Mouse (Mus musculus): ENCODE results near the gene Camta1. TPM values are rescaled to one million over a fixed set of nuclear protein-coding genes. Genes with fewer than 3 reads are reported as not detected.

Camta1 gene
- polyA plus RNA-seq, 1 experiment from 2014 or later, result 115 TPM

DNA sequence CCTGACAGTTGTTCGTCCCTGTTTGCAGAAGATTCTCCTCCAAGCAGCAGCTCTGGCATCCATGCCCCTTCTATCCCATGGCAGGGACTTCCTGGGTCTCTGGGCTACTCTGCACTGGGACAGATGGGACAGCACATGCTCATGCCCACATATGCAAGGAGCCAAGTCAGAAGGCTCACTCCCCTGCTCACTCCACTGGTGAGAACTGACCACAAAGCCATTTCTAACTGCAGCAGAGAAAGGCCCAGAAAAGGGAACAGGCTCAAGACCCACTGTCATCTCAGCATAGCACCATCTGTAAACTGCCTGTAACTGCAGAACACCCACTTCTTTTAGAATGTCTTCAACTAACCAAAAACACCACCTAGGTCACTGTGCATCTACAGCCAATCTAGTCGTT is 23.2 kb downstream of the Camta1 start:
- Histone ChIP-seq H3K36me3 (ENCODE audit: insufficient read depth, low read length) (no peaks in the 10 kb centered on the region), H3K4me3 (replicated peaks; ENCODE audit: low read depth, low read length) (no peak overlapping the region), H3K4me2 (ENCODE audit: low read length) (no peak overlapping the region), H3K27ac (no peak overlapping the region), H3K4me1 (replicated peaks; ENCODE audit: insufficient read depth, low read length) (0 out of 2 replicates have a peak, but pooled peaks cover 5% of the 10 kb centered on the region), H3K9ac (ENCODE audit: low read depth, low read length) (no peak overlapping the region), H3K9me3 (replicated peaks; ENCODE audit: low read length) (no peaks in the 10 kb centered on the region), H3K27me3 (ENCODE audit: insufficient read depth, low read length) (no peaks in the 10 kb centered on the region)
- WGBS, result 79% methylated on average over 2 of the region's 2 CpGs
- no peak for DNase-seq (ENCODE audit: low spot score)
- ATAC-seq (replicated peaks; ENCODE audit: low FRiP score, low read depth), result no peak
- no peak for TF ChIP-seq CTCF (IDR thresholded peaks at IDR 0.05; ENCODE audit: low read depth)

DNA sequence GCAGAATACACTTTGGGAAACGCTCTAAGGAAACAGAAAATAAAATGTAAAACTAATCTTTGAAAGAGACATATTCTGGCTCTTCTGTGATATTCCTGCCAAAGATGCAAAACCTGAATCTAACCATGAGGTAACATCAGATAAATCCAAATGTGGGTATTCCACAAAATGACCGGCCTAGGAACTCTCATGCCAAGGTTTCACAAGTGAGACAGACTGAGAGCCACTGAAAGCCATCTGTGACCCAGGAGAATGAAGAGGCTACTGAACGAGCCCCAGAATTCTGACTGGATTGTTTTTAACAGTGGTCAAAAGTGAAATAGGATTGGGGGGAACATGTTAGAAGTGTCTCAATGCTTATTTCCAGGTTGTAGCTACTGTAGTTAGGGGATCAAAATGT is 25.8 kb downstream of the Camta1 start:
- WGBS, result 88% methylated on average over 3 of the region's 3 CpGs
- no peak for DNase-seq (ENCODE audit: low spot score)
- 0 out of 2 replicates have a peak, but pooled peaks cover 5% of the 10 kb centered on the region for H3K4me1 ChIP-seq (replicated peaks; ENCODE audit: insufficient read depth, low read length)
- H3K4me2 ChIP-seq (ENCODE audit: low read length), result no peak overlapping the region
- H3K4me3 ChIP-seq (replicated peaks; ENCODE audit: low read depth, low read length), result no peak overlapping the region
- no peak overlapping the region for H3K9ac ChIP-seq (ENCODE audit: low read depth, low read length)
- TF ChIP-seq CTCF (IDR thresholded peaks at IDR 0.05; ENCODE audit: low read depth), result no peak
- no peak for ATAC-seq (replicated peaks; ENCODE audit: low FRiP score, low read depth)
- no peaks in the 10 kb centered on the region for H3K9me3 ChIP-seq (replicated peaks; ENCODE audit: low read length)
- H3K27me3 ChIP-seq (ENCODE audit: insufficient read depth, low read length), result no peaks in the 10 kb centered on the region
- H3K36me3 ChIP-seq (ENCODE audit: insufficient read depth, low read length), result no peaks in the 10 kb centered on the region
- H3K27ac ChIP-seq, result no peak overlapping the region

DNA sequence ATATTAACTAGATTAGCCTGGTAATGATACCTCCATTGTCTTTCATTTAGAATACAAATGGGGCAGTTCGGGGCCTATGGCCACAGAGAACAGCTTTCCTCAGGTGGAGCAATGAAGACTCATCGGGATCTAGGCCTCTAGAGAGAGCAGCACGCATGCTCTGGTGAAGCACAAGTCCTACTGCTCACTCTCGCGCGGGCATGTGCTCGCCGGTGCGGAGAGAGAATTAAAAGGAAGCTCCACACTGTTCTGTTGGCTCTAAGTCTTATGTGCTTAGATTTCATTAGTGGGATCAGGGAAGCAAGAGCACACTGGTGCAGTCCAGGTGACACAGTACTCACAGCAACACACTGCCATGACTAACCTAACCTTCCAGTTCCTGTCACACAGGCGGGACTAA is 27.1 kb downstream of the Camta1 start:
- no peak for TF ChIP-seq CTCF (IDR thresholded peaks at IDR 0.05; ENCODE audit: low read depth)
- DNase-seq (ENCODE audit: low spot score), result no peak
- no peak for ATAC-seq (replicated peaks; ENCODE audit: low FRiP score, low read depth)
- H3K36me3 ChIP-seq (ENCODE audit: insufficient read depth, low read length), result no peaks in the 10 kb centered on the region
- no peaks in the 10 kb centered on the region for H3K27me3 ChIP-seq (ENCODE audit: insufficient read depth, low read length)
- WGBS, result 73% methylated on average over 10 of the region's 10 CpGs
- no peaks in the 10 kb centered on the region for H3K9me3 ChIP-seq (replicated peaks; ENCODE audit: low read length)
- H3K9ac ChIP-seq (ENCODE audit: low read depth, low read length), result no peak overlapping the region
- H3K4me2 ChIP-seq (ENCODE audit: low read length), result no peak overlapping the region
- H3K27ac ChIP-seq, result no peak overlapping the region
- 0 out of 2 replicates have a peak, but pooled peaks cover 5% of the 10 kb centered on the region for H3K4me1 ChIP-seq (replicated peaks; ENCODE audit: insufficient read depth, low read length)
- no peak overlapping the region for H3K4me3 ChIP-seq (replicated peaks; ENCODE audit: low read depth, low read length)

DNA sequence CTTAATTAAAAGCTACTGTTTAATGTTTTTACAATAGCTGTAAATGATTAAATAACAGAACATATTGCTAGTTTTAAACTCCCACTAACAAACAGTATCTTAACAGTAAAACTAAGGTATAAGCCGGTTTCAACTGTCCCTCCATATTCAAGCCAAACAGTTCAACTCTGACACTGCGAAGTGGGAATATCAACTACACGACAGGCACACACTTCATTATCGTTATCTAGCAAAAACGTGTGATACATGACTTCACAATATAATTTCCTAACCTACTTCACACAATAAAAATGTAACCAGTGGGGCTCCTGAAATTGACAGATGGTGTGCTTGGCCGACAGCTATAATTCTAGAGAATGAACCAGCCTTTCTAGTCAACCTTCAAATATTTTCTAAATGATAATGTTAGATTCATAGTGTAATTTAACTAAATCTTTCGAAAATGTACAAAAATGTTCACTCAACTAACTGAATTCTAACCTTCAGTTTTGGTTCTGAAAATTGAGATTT is 27.7 kb downstream of the Camta1 start:
- TF ChIP-seq CTCF (IDR thresholded peaks at IDR 0.05; ENCODE audit: low read depth), result no peak
- DNase-seq (ENCODE audit: low spot score) (no peak), ATAC-seq (replicated peaks; ENCODE audit: low FRiP score, low read depth) (no peak)
- Histone ChIP-seq H3K27me3 (ENCODE audit: insufficient read depth, low read length) (no peaks in the 10 kb centered on the region), H3K27ac (no peak overlapping the region), H3K4me3 (replicated peaks; ENCODE audit: low read depth, low read length) (no peak overlapping the region), H3K4me1 (replicated peaks; ENCODE audit: insufficient read depth, low read length) (0 out of 2 replicates have a peak, but pooled peaks cover 5% of the 10 kb centered on the region), H3K9me3 (replicated peaks; ENCODE audit: low read length) (no peaks in the 10 kb centered on the region), H3K4me2 (ENCODE audit: low read length) (no peak overlapping the region), H3K9ac (ENCODE audit: low read depth, low read length) (no peak overlapping the region), H3K36me3 (ENCODE audit: insufficient read depth, low read length) (no peaks in the 10 kb centered on the region)
- WGBS, result 87% methylated on average over 7 of the region's 7 CpGs

DNA sequence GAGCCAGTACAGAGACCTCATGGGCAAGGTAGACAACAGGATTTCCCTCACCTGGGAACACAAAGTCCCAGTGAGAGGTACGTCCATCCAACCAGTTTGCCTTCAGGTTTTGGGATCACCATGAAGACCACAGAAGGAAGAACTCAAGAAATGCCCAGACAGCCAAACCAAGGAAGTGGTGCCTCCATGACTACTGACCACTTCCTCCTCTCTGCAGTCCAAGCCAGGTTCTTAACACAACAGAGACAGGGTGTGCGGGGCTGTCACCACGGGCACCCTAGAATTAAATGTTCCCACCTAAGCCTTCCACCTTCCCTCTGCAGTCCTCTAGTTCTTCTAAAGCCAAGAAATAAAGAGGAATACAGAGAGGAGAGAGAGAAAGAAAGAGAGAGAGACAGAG is 33.8 kb downstream of the Camta1 start:
- Histone ChIP-seq H3K9me3 (replicated peaks; ENCODE audit: low read length) (no peaks in the 10 kb centered on the region), H3K4me3 (replicated peaks; ENCODE audit: low read depth, low read length) (no peak overlapping the region), H3K36me3 (ENCODE audit: insufficient read depth, low read length) (0 out of 2 replicates have a peak, but pooled peaks cover 4% of the 10 kb centered on the region), H3K27me3 (ENCODE audit: insufficient read depth, low read length) (no peaks in the 10 kb centered on the region), H3K9ac (ENCODE audit: low read depth, low read length) (no peak overlapping the region), H3K4me1 (replicated peaks; ENCODE audit: insufficient read depth, low read length) (no peaks in the 10 kb centered on the region), H3K27ac (no peak overlapping the region), H3K4me2 (ENCODE audit: low read length) (no peak overlapping the region)
- no peak for TF ChIP-seq CTCF (IDR thresholded peaks at IDR 0.05; ENCODE audit: low read depth)
- ATAC-seq (replicated peaks; ENCODE audit: low FRiP score, low read depth) (no peak), DNase-seq (ENCODE audit: low spot score) (no peak)
- 92% methylated on average over 3 of the region's 3 CpGs for WGBS

DNA sequence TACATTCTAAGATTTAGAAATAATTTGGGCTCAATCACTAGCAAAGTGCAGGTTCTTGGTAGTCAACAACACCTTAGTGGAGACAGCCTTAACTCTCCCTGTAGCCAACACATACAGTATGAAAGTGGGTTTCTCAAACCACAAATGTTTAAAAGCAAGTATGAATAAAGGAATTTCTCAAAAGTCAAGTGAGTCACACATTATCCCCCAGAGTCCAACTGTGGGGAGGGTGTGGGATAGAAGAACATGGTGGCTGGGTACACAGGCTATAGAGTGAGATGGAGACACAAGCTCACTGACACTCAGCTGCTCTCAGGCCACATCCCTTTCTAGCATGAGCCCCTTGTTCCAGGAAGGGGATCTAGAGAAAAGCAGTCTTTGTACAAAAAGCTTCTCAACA is 34.3 kb downstream of the Camta1 start:
- no peak overlapping the region for H3K9ac ChIP-seq (ENCODE audit: low read depth, low read length)
- ATAC-seq (replicated peaks; ENCODE audit: low FRiP score, low read depth) (no peak), DNase-seq (ENCODE audit: low spot score) (no peak)
- H3K27me3 ChIP-seq (ENCODE audit: insufficient read depth, low read length), result no peaks in the 10 kb centered on the region
- 0 out of 2 replicates have a peak, but pooled peaks cover 4% of the 10 kb centered on the region for H3K36me3 ChIP-seq (ENCODE audit: insufficient read depth, low read length)
- H3K4me3 ChIP-seq (replicated peaks; ENCODE audit: low read depth, low read length), result no peak overlapping the region
- H3K4me2 ChIP-seq (ENCODE audit: low read length), result no peak overlapping the region
- no peak overlapping the region for H3K27ac ChIP-seq
- H3K9me3 ChIP-seq (replicated peaks; ENCODE audit: low read length), result no peaks in the 10 kb centered on the region
- no peak for TF ChIP-seq CTCF (IDR thresholded peaks at IDR 0.05; ENCODE audit: low read depth)
- H3K4me1 ChIP-seq (replicated peaks; ENCODE audit: insufficient read depth, low read length), result no peaks in the 10 kb centered on the region

DNA sequence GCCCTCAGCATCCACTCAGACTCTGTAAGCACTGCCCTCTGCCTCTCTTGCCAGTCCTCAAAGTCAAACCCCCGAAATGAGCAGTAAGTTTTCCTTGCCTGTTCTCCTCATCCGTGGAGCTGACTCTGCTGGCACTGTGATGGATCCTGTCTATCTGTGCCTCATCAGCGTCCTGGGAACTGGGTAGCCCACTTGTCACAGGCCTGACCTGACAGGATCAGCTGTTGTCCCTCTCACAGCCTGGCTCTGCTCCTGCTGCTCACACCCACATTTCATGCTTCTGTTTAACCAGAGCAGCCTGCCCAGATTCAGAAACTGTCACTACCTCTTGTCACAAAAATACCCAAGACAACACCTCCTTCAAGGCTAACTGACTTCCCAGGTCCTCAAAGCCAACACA is 37.7 kb downstream of the Camta1 start:
- ATAC-seq (replicated peaks; ENCODE audit: low FRiP score, low read depth), result no peak
- Histone ChIP-seq H3K4me1 (replicated peaks; ENCODE audit: insufficient read depth, low read length) (no peaks in the 10 kb centered on the region), H3K9me3 (replicated peaks; ENCODE audit: low read length) (no peaks in the 10 kb centered on the region), H3K4me3 (replicated peaks; ENCODE audit: low read depth, low read length) (no peak overlapping the region), H3K36me3 (ENCODE audit: insufficient read depth, low read length) (peaks cover 8% of the 10 kb centered on the region; the same call in 1 of the 2 replicates), H3K27me3 (ENCODE audit: insufficient read depth, low read length) (no peaks in the 10 kb centered on the region), H3K4me2 (ENCODE audit: low read length) (no peak overlapping the region), H3K9ac (ENCODE audit: low read depth, low read length) (no peak overlapping the region), H3K27ac (no peak overlapping the region)
- 64% methylated on average over 3 of the region's 3 CpGs for WGBS
- TF ChIP-seq CTCF (IDR thresholded peaks at IDR 0.05; ENCODE audit: low read depth), result no peak
- DNase-seq (ENCODE audit: low spot score), result no peak
